Mouse (Mus musculus): ENCODE data around the gene Il18.
"Not testable (repeated sequence)": the region's sequence is repeated elsewhere in the genome, so short reads cannot be mapped to it uniquely, and the experiment has no call there.

Gene Il18

GRCm38 (mm10) chr9:50603189-50603997, 48.8 kb downstream of the Il18 start, which contains the start of the genes Sdhd and Timm8b:
Gene Sdhd, minus strand, starts transcription at chr9:50603812.
Gene Timm8b, plus strand, starts transcription at chr9:50603910.
- DNase-seq (ENCODE audit: low read depth, low spot score): peak; percentile 97

- DNase-seq (ENCODE audit: low read depth, low spot score): no peak
Observed at GRCm38 (mm10) chr9:50603998-50604324, 49.3 kb downstream of the Il18 start.

GRCm38 (mm10) chr9:50604338-50604737, 49.7 kb downstream of the Il18 start:
- DNase-seq (ENCODE audit: low read depth, low spot score): no peak

GRCm38 (mm10) chr9:50612115-50612514, 57.5 kb downstream of the Il18 start:
- no peak for DNase-seq (ENCODE audit: low read depth, low spot score)

GRCm38 (mm10) chr9:50616161-50616560, 61.5 kb downstream of the Il18 start:
- DNase-seq (ENCODE audit: low read depth, low spot score): no peak

- DNase-seq (ENCODE audit: low read depth, low spot score): peak; percentile 93
Observed at GRCm38 (mm10) chr9:50616766-50617603, 62.4 kb downstream of the Il18 start, which contains the start of the genes Pih1d2 and Nkapd1. Gene Pih1d2, plus strand, starts transcription at chr9:50617321. Gene Nkapd1, minus strand, starts transcription at chr9:50617464.

- DNase-seq (ENCODE audit: low read depth, low spot score): no peak
Observed at GRCm38 (mm10) chr9:50617794-50618330, 63.2 kb downstream of the Il18 start.

- not testable (repeated sequence) for DNase-seq (ENCODE audit: low read depth, low spot score)
Observed at GRCm38 (mm10) chr9:50630903-50631302, 76.3 kb downstream of the Il18 start.
